Mouse (Mus musculus): Measurements from ENCODE around the gene Insig2. TPM values are rescaled to one million over a fixed set of nuclear protein-coding genes. Genes with fewer than 3 reads are reported as not detected.

Insig2 gene
- polyA plus RNA-seq, 1 experiment from 2014 or later = 31.8 TPM

- 82% methylated on average over 4 of the region's 4 CpGs for WGBS
- Histone ChIP-seq H3K4me2 (ENCODE audit: low read depth, low read length) (no peak overlapping the region), H3K4me3 (ENCODE audit: low read depth, low read length) (no peak overlapping the region), H3K27me3 (replicated peaks; ENCODE audit: control insufficient read depth, insufficient read depth, low read length) (no peaks in the 10 kb centered on the region), H3K36me3 (ENCODE audit: control insufficient read depth, insufficient read depth, low read length) (no peaks in the 10 kb centered on the region), H3K4me1 (ENCODE audit: control insufficient read depth, insufficient read depth, low read length) (no peaks in the 10 kb centered on the region), H3K9ac (ENCODE audit: low read depth, low read length) (no peak overlapping the region), H3K9me3 (ENCODE audit: control insufficient read depth, low read length) (no peaks in the 10 kb centered on the region), H3K27ac (replicated peaks; ENCODE audit: low read depth, low read length) (no peak overlapping the region)
- no peak for DNase-seq (ENCODE audit: low spot score)
- no peak for ATAC-seq (ENCODE audit: low read depth)
Observed at GRCm38 (mm10) chr1:121277466-121277865, 54.9 kb downstream of the Insig2 start.

- no peak overlapping the region for H3K4me3 ChIP-seq (ENCODE audit: low read depth, low read length)
- no peak overlapping the region for H3K27ac ChIP-seq (replicated peaks; ENCODE audit: low read depth, low read length)
- H3K27me3 ChIP-seq (replicated peaks; ENCODE audit: control insufficient read depth, insufficient read depth, low read length) = no peaks in the 10 kb centered on the region
- H3K4me2 ChIP-seq (ENCODE audit: low read depth, low read length) = no peak overlapping the region
- H3K9ac ChIP-seq (ENCODE audit: low read depth, low read length) = no peak overlapping the region
- no peaks in the 10 kb centered on the region for H3K4me1 ChIP-seq (ENCODE audit: control insufficient read depth, insufficient read depth, low read length)
- 75% methylated on average over 3 of the region's 3 CpGs for WGBS
- H3K9me3 ChIP-seq (ENCODE audit: control insufficient read depth, low read length) = no peaks in the 10 kb centered on the region
- ATAC-seq (ENCODE audit: low read depth) (no peak), DNase-seq (ENCODE audit: low spot score) (no peak)
- no peaks in the 10 kb centered on the region for H3K36me3 ChIP-seq (ENCODE audit: control insufficient read depth, insufficient read depth, low read length)
Observed at GRCm38 (mm10) chr1:121275961-121276506, 56.4 kb downstream of the Insig2 start.

- no peak overlapping the region for H3K9ac ChIP-seq (ENCODE audit: low read depth, low read length)
- H3K9me3 ChIP-seq (ENCODE audit: control insufficient read depth, low read length) = no peaks in the 10 kb centered on the region
- H3K27ac ChIP-seq (replicated peaks; ENCODE audit: low read depth, low read length) = no peak overlapping the region
- no peak overlapping the region for H3K4me2 ChIP-seq (ENCODE audit: low read depth, low read length)
- no peaks in the 10 kb centered on the region for H3K4me1 ChIP-seq (ENCODE audit: control insufficient read depth, insufficient read depth, low read length)
- H3K27me3 ChIP-seq (replicated peaks; ENCODE audit: control insufficient read depth, insufficient read depth, low read length) = no peaks in the 10 kb centered on the region
- WGBS = 59% methylated on average over 9 of the region's 9 CpGs
- H3K4me3 ChIP-seq (ENCODE audit: low read depth, low read length) = no peak overlapping the region
- DNase-seq (ENCODE audit: low spot score) (peak; percentile 20), ATAC-seq (ENCODE audit: low read depth) (no peak)
- H3K36me3 ChIP-seq (ENCODE audit: control insufficient read depth, insufficient read depth, low read length) = no peaks in the 10 kb centered on the region
Observed at GRCm38 (mm10) chr1:121260171-121260741, 72.1 kb downstream of the Insig2 start.

Other genes starting within 250 kb of the Insig2 start
- gene Ccdc93, start 98.5 kb upstream of the Insig2 start, polyA plus RNA-seq (2014; fragmentation: Nextera tagmentation; extraction: Ambion mirVana) = 11.7 and 12.0 TPM in 2 replicates
- gene Htr5b, start 195.9 kb upstream of the Insig2 start, polyA plus RNA-seq (2014; fragmentation: Nextera tagmentation; extraction: Ambion mirVana) = 0.25 and 0.30 TPM in 2 replicates
- 58.7 and 61.4 TPM in 2 replicates for gene Ddx18, start 235.4 kb upstream of the Insig2 start, polyA plus RNA-seq (2014; fragmentation: Nextera tagmentation; extraction: Ambion mirVana)